Mouse (Mus musculus) embryonic fibroblast, embryonic 13.5 days (primary cell): ENCODE results near the gene Stra8. TPM values are rescaled to one million over a fixed set of nuclear protein-coding genes. Genes with fewer than 3 reads are reported as not detected.
A peak's percentile ranks its signal among the peaks of the same experiment; 100 is the strongest.

ENCODE experiments used
- H3K27ac ChIP-seq: 2 replicates; pipeline ENCODE4 v1.5.1; 2012; ENCODE audit warnings: low read length, control low read depth, inconsistent platforms; ENCODE audit not compliant: insufficient read depth
- H3K4me1 ChIP-seq: 2 replicates; pipeline ENCODE4 v1.6.1; 2011; ENCODE audit warnings: low read length; ENCODE audit not compliant: control insufficient read depth, insufficient read depth
- H3K4me3 ChIP-seq: 2 replicates; pipeline ENCODE4 v1.5.1; 2011; ENCODE audit warnings: mild to moderate bottlenecking, control low read depth, low read length; ENCODE audit not compliant: insufficient read depth
- CTCF ChIP-seq: IDR thresholded peaks from 2 replicates; pipeline ENCODE4 v1.5.1; 2011; ENCODE audit warnings: mild to moderate bottlenecking, control low read depth, low read length, moderate library complexity, borderline replicate concordance; ENCODE audit not compliant: insufficient read depth
- POLR2A ChIP-seq: IDR thresholded peaks from 2 replicates; pipeline ENCODE4 v1.6.1; 2011; ENCODE audit warnings: low read depth, mild to moderate bottlenecking, control low read depth, low read length, moderate library complexity
- polyA plus RNA-seq: library from polyadenylated mRNA; stranded (reverse); fragments of >200 nt; gene quantifications from 2 replicates; pipeline ENCODE4 v1.2.4, GENCODE M21; 2011; ENCODE audit warnings: low read depth; ENCODE audit not compliant: missing spikeins, insufficient read length

Gene Stra8
- polyA plus RNA-seq, 1 experiment, result not detected

- Histone ChIP-seq H3K4me3 (no peak overlapping the region), H3K27ac (no peak overlapping the region), H3K4me1 (peaks cover 2% of the 10 kb centered on the region; the same call in 1 of the 2 replicates)
- TF ChIP-seq POLR2A, result no peak
- TF ChIP-seq CTCF, result no peak
Measured at GRCm38 (mm10) chr6:34879101-34879740, 40.7 kb upstream of the Stra8 start.

GRCm38 (mm10) chr6:34879911-34880475, 40.0 kb upstream of the Stra8 start:
- Histone ChIP-seq H3K4me1 (peaks cover 2% of the 10 kb centered on the region; the same call in 1 of the 2 replicates), H3K27ac (no peak overlapping the region), H3K4me3 (no peak overlapping the region)
- no peak for TF ChIP-seq POLR2A
- 0 out of 2 replicates have a peak, but pooled peaks have one; percentile 8 for TF ChIP-seq CTCF

GRCm38 (mm10) chr6:34884724-34885123, 35.2 kb upstream of the Stra8 start:
- H3K27ac ChIP-seq, result no peak overlapping the region
- H3K4me1 ChIP-seq, result no peaks in the 10 kb centered on the region
- no peak overlapping the region for H3K4me3 ChIP-seq
- TF ChIP-seq POLR2A, result no peak

GRCm38 (mm10) chr6:34887131-34887850, 32.7 kb upstream of the Stra8 start:
- H3K27ac ChIP-seq, result no peak overlapping the region
- TF ChIP-seq CTCF (no peak), POLR2A (no peak)
- no peaks in the 10 kb centered on the region for H3K4me1 ChIP-seq
- H3K4me3 ChIP-seq, result no peak overlapping the region

GRCm38 (mm10) chr6:34889185-34889584, 30.8 kb upstream of the Stra8 start:
- TF ChIP-seq POLR2A (no peak), CTCF (no peak)
- no peak overlapping the region for H3K27ac ChIP-seq
- H3K4me3 ChIP-seq, result no peak overlapping the region
- H3K4me1 ChIP-seq, result no peaks in the 10 kb centered on the region

- TF ChIP-seq POLR2A (no peak), CTCF (no peak)
Measured at GRCm38 (mm10) chr6:34895569-34895968, 24.4 kb upstream of the Stra8 start.

GRCm38 (mm10) chr6:34896168-34896780, 23.7 kb upstream of the Stra8 start:
- Histone ChIP-seq H3K4me3 (no peak overlapping the region), H3K27ac (no peak overlapping the region), H3K4me1 (no peaks in the 10 kb centered on the region)
- TF ChIP-seq CTCF (no peak), POLR2A (no peak)

More at GRCm38 (mm10) chr6:34895569-34895968, 24.4 kb upstream of the Stra8 start:
- Histone ChIP-seq H3K27ac (no peak overlapping the region), H3K4me1 (no peaks in the 10 kb centered on the region), H3K4me3 (no peak overlapping the region)

- no peak overlapping the region for H3K4me3 ChIP-seq
- no peak for TF ChIP-seq CTCF
- TF ChIP-seq POLR2A, result no peak
- H3K27ac ChIP-seq, result no peak overlapping the region
- H3K4me1 ChIP-seq, result no peaks in the 10 kb centered on the region
Measured at GRCm38 (mm10) chr6:34899127-34899526, 20.8 kb upstream of the Stra8 start.

- no peaks in the 10 kb centered on the region for H3K4me1 ChIP-seq
- no peak overlapping the region for H3K4me3 ChIP-seq
- TF ChIP-seq POLR2A (no peak), CTCF (no peak)
- no peak overlapping the region for H3K27ac ChIP-seq
Measured at GRCm38 (mm10) chr6:34900990-34901389, 19.0 kb upstream of the Stra8 start.

- TF ChIP-seq POLR2A, result no peak
- no peak for TF ChIP-seq CTCF
- Histone ChIP-seq H3K27ac (no peak overlapping the region), H3K4me3 (no peak overlapping the region), H3K4me1 (no peaks in the 10 kb centered on the region)
Measured at GRCm38 (mm10) chr6:34901911-34902444, 18.0 kb upstream of the Stra8 start.
